Mouse (Mus musculus): ENCODE data around the gene Pdlim5.

The Pdlim5 gene

GRCm38 (mm10) chr3:142339440-142340251, 55.9 kb downstream of the Pdlim5 start:
- no peak for DNase-seq (ENCODE audit: low spot score)

GRCm38 (mm10) chr3:142338058-142338457, 57.4 kb downstream of the Pdlim5 start:
- no peak for DNase-seq (ENCODE audit: low spot score)

GRCm38 (mm10) chr3:142334496-142334895, 61.0 kb downstream of the Pdlim5 start:
- DNase-seq (ENCODE audit: low spot score), result no peak

- DNase-seq (ENCODE audit: low spot score), result no peak
Observed at GRCm38 (mm10) chr3:142333458-142333857, 62.0 kb downstream of the Pdlim5 start.

- no peak for DNase-seq (ENCODE audit: low spot score)
Observed at GRCm38 (mm10) chr3:142332716-142333115, 62.8 kb downstream of the Pdlim5 start.

GRCm38 (mm10) chr3:142331872-142332554, 63.5 kb downstream of the Pdlim5 start:
- DNase-seq (ENCODE audit: low spot score), result no peak

- no peak for DNase-seq (ENCODE audit: low spot score)
Observed at GRCm38 (mm10) chr3:142330425-142330824, 65.1 kb downstream of the Pdlim5 start.

- no peak for DNase-seq (ENCODE audit: low spot score)
Observed at GRCm38 (mm10) chr3:142323592-142323991, 71.9 kb downstream of the Pdlim5 start.

- peak; percentile 12 for DNase-seq (ENCODE audit: low spot score)
Observed at GRCm38 (mm10) chr3:142321930-142322329, 73.6 kb downstream of the Pdlim5 start.

GRCm38 (mm10) chr3:142318147-142318546, 77.3 kb downstream of the Pdlim5 start:
- DNase-seq (ENCODE audit: low spot score), result no peak

GRCm38 (mm10) chr3:142316138-142316740, 79.3 kb downstream of the Pdlim5 start:
- no peak for DNase-seq (ENCODE audit: low spot score)

- DNase-seq (ENCODE audit: low spot score), result no peak
Observed at GRCm38 (mm10) chr3:142311075-142311474, 84.4 kb downstream of the Pdlim5 start.

- no peak for DNase-seq (ENCODE audit: low spot score)
Observed at GRCm38 (mm10) chr3:142310446-142310845, 85.0 kb downstream of the Pdlim5 start.

- no peak for DNase-seq (ENCODE audit: low spot score)
Observed at GRCm38 (mm10) chr3:142295287-142295676, 100.2 kb downstream of the Pdlim5 start.

GRCm38 (mm10) chr3:142294616-142295286, 100.7 kb downstream of the Pdlim5 start:
- peak; percentile 5 for DNase-seq (ENCODE audit: low spot score)

- DNase-seq (ENCODE audit: low spot score), result no peak
Observed at GRCm38 (mm10) chr3:142293561-142293960, 101.9 kb downstream of the Pdlim5 start.

- DNase-seq (ENCODE audit: low spot score), result peak; percentile 29
Observed at GRCm38 (mm10) chr3:142282706-142283105, 112.8 kb downstream of the Pdlim5 start.

- no peak for DNase-seq (ENCODE audit: low spot score)
Observed at GRCm38 (mm10) chr3:142281656-142282055, 113.8 kb downstream of the Pdlim5 start.

GRCm38 (mm10) chr3:142281093-142281445, 114.4 kb downstream of the Pdlim5 start:
- no peak for DNase-seq (ENCODE audit: low spot score)

- DNase-seq (ENCODE audit: low spot score), result no peak
Observed at GRCm38 (mm10) chr3:142280366-142281092, 115.0 kb downstream of the Pdlim5 start.

- DNase-seq (ENCODE audit: low spot score), result no peak
Observed at GRCm38 (mm10) chr3:142279011-142279410, 116.5 kb downstream of the Pdlim5 start.

GRCm38 (mm10) chr3:142276506-142276905, 119.0 kb downstream of the Pdlim5 start:
- no peak for DNase-seq (ENCODE audit: low spot score)
